Mouse (Mus musculus) MN1 (cell line): ENCODE data around the gene Amy2a1.
"Not testable (repeated sequence)": the region's sequence is repeated elsewhere in the genome, so short reads cannot be mapped to it uniquely, and the experiment has no call there.

Experiments
- DNase-seq: peaks from one replicate; pipeline ENCODE4 v3.0.0-alpha.2; 2016; ENCODE audit warnings: low spot score

Gene Amy2a1

GRCm38 (mm10) chr3:113532328-113532727 is at the start of gene Amy2a1:
Gene Amy2a1, minus strand, starts transcription at chr3:113532428.
- not testable (repeated sequence) for DNase-seq

- no peak for DNase-seq
These were observed 42.4 kb upstream of the Amy2a1 start for GRCm38 (mm10) chr3:113574578-113574977.

DNA sequence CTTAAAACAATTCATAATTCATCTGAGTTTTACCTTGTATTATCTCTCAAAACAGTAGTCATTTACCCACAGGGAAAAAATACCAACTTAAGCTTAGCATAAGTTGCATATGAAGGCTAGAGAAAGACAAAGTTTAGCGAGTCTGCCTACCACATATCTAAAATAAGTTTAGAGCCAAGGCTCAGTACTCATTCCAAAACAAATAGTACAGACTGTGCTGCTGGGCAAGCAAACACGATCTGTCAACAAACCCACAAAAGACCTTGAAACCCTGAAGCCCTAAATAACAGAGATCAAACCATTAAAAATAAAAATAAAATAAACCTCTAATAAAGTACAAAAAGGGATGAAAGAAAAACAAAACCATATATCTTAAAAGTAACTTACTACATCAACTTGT is 41.9 kb upstream of the Amy2a1 start:
- no peak for DNase-seq

DNA sequence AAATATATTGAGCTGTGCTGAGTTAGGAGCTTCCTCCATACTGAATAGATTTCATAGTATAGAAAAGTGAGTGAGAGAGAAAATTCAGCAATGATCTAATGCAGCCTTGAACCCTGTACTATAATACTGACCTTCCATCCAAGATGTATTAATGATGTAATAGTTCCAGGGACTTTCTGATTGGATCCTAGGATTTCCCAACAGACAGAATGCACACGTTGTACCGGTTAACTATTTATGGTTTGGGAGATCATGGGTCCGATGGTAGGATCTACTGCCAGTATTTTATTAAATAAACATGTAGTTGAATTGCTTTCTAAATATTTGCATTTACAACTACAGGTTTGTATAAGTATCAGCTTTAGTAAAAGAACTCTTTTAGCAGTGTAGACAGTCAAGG is 39.9 kb upstream of the Amy2a1 start:
- DNase-seq, result no peak

- DNase-seq, result no peak
These were observed 7.5 kb upstream of the Amy2a1 start for GRCm38 (mm10) chr3:113539692-113540091.
